Mouse (Mus musculus): ENCODE measurements at regions not wholly inside any gene's neighbourhood (a gene's known extent, or its start where the extent isn't known, plus 50 kb on each side); places are given as distances from the start of the nearest gene placed in this dataset.
"Not testable (repeated sequence)": the region's sequence is repeated elsewhere in the genome, so short reads cannot be mapped to it uniquely, and the experiment has no call there.

DNA sequence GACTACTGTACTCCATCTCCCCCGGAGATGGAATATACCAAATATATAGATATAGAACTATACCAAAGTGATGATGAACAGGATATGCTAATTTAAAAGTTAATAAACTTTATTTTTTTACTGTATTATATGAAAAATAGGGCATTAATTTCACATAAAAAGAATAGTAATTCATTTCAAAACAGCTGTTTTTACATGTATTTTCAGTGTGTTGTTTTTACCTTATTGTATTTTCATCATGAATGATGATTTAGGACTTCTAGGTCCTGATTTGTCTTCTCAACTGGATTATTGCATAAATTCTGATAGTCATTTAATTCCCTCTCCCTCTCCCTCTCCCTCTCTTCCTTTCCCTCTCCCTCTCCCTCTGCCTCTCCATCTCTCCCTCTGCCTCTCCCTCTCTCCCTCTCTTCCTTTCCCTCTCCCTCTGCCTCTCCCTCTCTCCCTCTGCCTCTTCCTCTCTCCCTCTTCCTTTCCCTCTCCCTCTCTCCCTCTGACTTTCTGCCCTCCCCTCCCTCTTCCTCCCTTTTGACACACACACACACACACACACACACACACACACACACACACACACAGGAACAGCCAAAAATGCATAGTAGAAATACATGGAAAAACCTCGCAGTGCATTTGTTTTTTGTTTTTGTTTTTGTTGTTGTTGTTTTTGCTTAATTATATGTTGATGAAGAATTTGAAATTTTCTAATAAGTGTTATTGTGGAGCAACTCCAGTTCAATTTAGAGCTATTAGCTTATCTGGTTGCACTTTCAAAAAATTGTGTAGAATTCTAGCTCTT is 298.3 kb upstream of the Nrxn1 start:
- Histone ChIP-seq H3K9me3 (replicated peaks; ENCODE audit: control insufficient read depth, insufficient read depth, low read length, poor library complexity, severe bottlenecking) (no peaks in the 10 kb centered on the region), H3K4me3 (ENCODE audit: low read depth, low read length) (no peak overlapping the region), H3K4me1 (ENCODE audit: control insufficient read depth, insufficient read depth, low read length) (no peaks in the 10 kb centered on the region), H3K27ac (ENCODE audit: insufficient read depth, low read length) (no peak overlapping the region), H3K36me3 (ENCODE audit: control insufficient read depth, insufficient read depth, low read length, poor library complexity, severe bottlenecking) (no peaks in the 10 kb centered on the region), H3K27me3 (ENCODE audit: control insufficient read depth, insufficient read depth, low read length, poor library complexity, severe bottlenecking) (no peaks in the 10 kb centered on the region), H3K9ac (ENCODE audit: low read depth, poor library complexity, severe bottlenecking) (no peak overlapping the region)
- no peak for TF ChIP-seq POLR2A (IDR thresholded peaks at IDR 0.05; ENCODE audit: insufficient read depth, low read length)

DNA sequence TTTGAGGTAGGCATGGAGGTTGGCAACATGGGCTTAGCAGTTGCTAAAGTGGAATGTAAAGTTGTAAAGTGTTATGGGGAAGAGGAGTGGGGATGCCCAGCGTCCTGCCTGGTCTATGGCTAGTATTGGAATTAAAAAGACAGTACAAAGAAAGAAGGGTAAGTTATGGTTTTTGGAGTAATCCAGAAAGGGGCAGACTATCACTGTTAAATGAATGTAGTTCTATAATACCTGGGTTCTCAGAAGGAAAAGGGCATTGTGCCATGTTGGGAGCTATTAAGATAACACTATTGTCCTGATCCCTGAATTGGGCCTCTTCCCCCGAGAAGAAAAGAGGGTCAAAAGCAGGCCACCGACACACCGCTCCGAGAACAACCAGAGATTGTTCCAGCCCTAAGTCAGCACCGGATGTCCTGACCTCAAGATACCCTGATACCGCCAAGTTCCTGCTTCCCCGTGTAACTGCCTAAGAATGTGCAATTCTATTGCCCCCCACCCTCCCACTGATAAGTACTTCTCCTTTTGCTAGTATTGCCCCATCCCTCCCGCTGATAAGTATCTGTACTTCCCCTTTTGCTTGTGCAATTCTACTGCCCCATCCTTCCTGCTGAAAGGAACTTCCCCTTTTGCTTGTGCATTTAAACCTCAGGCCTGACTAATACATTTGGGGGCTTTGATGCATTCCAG is 297.2 kb upstream of the Nrxn1 start:
- H3K36me3 ChIP-seq (ENCODE audit: control insufficient read depth, insufficient read depth, low read length, poor library complexity, severe bottlenecking); H3K27me3 ChIP-seq (ENCODE audit: control insufficient read depth, insufficient read depth, low read length, poor library complexity, severe bottlenecking); H3K27ac ChIP-seq (ENCODE audit: insufficient read depth, low read length); H3K4me3 ChIP-seq (ENCODE audit: low read depth, low read length); H3K9me3 ChIP-seq (replicated peaks; ENCODE audit: control insufficient read depth, insufficient read depth, low read length, poor library complexity, severe bottlenecking); H3K4me1 ChIP-seq (ENCODE audit: control insufficient read depth, insufficient read depth, low read length); H3K9ac ChIP-seq (ENCODE audit: low read depth, poor library complexity, severe bottlenecking): not testable (repeated sequence)

GRCm38 (mm10) chr17:91388521-91388920 is 295.6 kb upstream of the Nrxn1 start:
- H3K27me3 ChIP-seq (ENCODE audit: control insufficient read depth, insufficient read depth, low read length, poor library complexity, severe bottlenecking): no peaks in the 10 kb centered on the region
- no peaks in the 10 kb centered on the region for H3K36me3 ChIP-seq (ENCODE audit: control insufficient read depth, insufficient read depth, low read length, poor library complexity, severe bottlenecking)
- no peak overlapping the region for H3K9ac ChIP-seq (ENCODE audit: low read depth, poor library complexity, severe bottlenecking)
- TF ChIP-seq EP300 (IDR thresholded peaks at IDR 0.05; ENCODE audit: insufficient read depth, low read depth, low read length) (no peak), CTCF (IDR thresholded peaks at IDR 0.05; ENCODE audit: low read depth, low read length) (no peak), POLR2A (IDR thresholded peaks at IDR 0.05; ENCODE audit: insufficient read depth, low read length) (no peak)
- no peaks in the 10 kb centered on the region for H3K9me3 ChIP-seq (replicated peaks; ENCODE audit: control insufficient read depth, insufficient read depth, low read length, poor library complexity, severe bottlenecking)
- no peak overlapping the region for H3K4me3 ChIP-seq (ENCODE audit: low read depth, low read length)
- H3K27ac ChIP-seq (ENCODE audit: insufficient read depth, low read length): no peak overlapping the region
- H3K4me1 ChIP-seq (ENCODE audit: control insufficient read depth, insufficient read depth, low read length): no peaks in the 10 kb centered on the region

DNA sequence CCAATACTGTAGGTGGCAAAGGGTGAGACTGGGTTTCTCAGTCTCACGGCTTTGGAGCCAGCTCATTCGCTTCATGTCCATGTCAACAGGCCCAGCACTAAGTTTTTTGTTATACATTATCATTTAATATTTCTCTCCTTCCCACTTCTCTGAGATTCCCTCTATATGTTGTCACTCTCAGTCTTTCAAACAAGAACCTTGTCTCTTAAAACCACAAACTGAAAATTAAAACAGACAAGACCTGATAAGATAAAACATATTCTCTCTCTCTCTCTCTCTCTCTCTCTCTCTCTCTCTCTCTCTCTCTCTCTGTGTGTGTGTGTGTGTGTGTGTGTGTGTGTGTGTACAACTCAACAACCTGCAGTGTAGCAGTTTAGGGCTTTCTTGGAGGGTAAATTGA is 295.2 kb upstream of the Nrxn1 start:
- Histone ChIP-seq H3K4me1 (ENCODE audit: control insufficient read depth, insufficient read depth, low read length) (no peaks in the 10 kb centered on the region), H3K27me3 (ENCODE audit: control insufficient read depth, insufficient read depth, low read length, poor library complexity, severe bottlenecking) (no peaks in the 10 kb centered on the region), H3K9ac (ENCODE audit: low read depth, poor library complexity, severe bottlenecking) (no peak overlapping the region), H3K36me3 (ENCODE audit: control insufficient read depth, insufficient read depth, low read length, poor library complexity, severe bottlenecking) (no peaks in the 10 kb centered on the region), H3K4me3 (ENCODE audit: low read depth, low read length) (no peak overlapping the region), H3K27ac (ENCODE audit: insufficient read depth, low read length) (no peak overlapping the region), H3K9me3 (replicated peaks; ENCODE audit: control insufficient read depth, insufficient read depth, low read length, poor library complexity, severe bottlenecking) (no peaks in the 10 kb centered on the region)
- TF ChIP-seq EP300 (IDR thresholded peaks at IDR 0.05; ENCODE audit: insufficient read depth, low read depth, low read length): no peak
- TF ChIP-seq CTCF (IDR thresholded peaks at IDR 0.05; ENCODE audit: low read depth, low read length): no peak
- no peak for TF ChIP-seq POLR2A (IDR thresholded peaks at IDR 0.05; ENCODE audit: insufficient read depth, low read length)

- TF ChIP-seq POLR2A (IDR thresholded peaks at IDR 0.05; ENCODE audit: insufficient read depth, low read length) (no peak), EP300 (IDR thresholded peaks at IDR 0.05; ENCODE audit: insufficient read depth, low read depth, low read length) (no peak), CTCF (IDR thresholded peaks at IDR 0.05; ENCODE audit: low read depth, low read length) (no peak)
- H3K4me3 ChIP-seq (ENCODE audit: low read depth, low read length): no peak overlapping the region
- H3K27me3 ChIP-seq (ENCODE audit: control insufficient read depth, insufficient read depth, low read length, poor library complexity, severe bottlenecking): no peaks in the 10 kb centered on the region
- no peak overlapping the region for H3K9ac ChIP-seq (ENCODE audit: low read depth, poor library complexity, severe bottlenecking)
- H3K4me1 ChIP-seq (ENCODE audit: control insufficient read depth, insufficient read depth, low read length): no peaks in the 10 kb centered on the region
- H3K36me3 ChIP-seq (ENCODE audit: control insufficient read depth, insufficient read depth, low read length, poor library complexity, severe bottlenecking): no peaks in the 10 kb centered on the region
- no peak overlapping the region for H3K27ac ChIP-seq (ENCODE audit: insufficient read depth, low read length)
- H3K9me3 ChIP-seq (replicated peaks; ENCODE audit: control insufficient read depth, insufficient read depth, low read length, poor library complexity, severe bottlenecking): no peaks in the 10 kb centered on the region
These were observed 293.1 kb upstream of the Nrxn1 start for GRCm38 (mm10) chr17:91385949-91386348.

- Histone ChIP-seq H3K4me1 (ENCODE audit: control insufficient read depth, insufficient read depth, low read length) (no peaks in the 10 kb centered on the region), H3K27ac (ENCODE audit: insufficient read depth, low read length) (no peak overlapping the region), H3K9ac (ENCODE audit: low read depth, poor library complexity, severe bottlenecking) (no peak overlapping the region), H3K9me3 (replicated peaks; ENCODE audit: control insufficient read depth, insufficient read depth, low read length, poor library complexity, severe bottlenecking) (no peaks in the 10 kb centered on the region), H3K36me3 (ENCODE audit: control insufficient read depth, insufficient read depth, low read length, poor library complexity, severe bottlenecking) (no peaks in the 10 kb centered on the region), H3K27me3 (ENCODE audit: control insufficient read depth, insufficient read depth, low read length, poor library complexity, severe bottlenecking) (no peaks in the 10 kb centered on the region), H3K4me3 (ENCODE audit: low read depth, low read length) (no peak overlapping the region)
- TF ChIP-seq EP300 (IDR thresholded peaks at IDR 0.05; ENCODE audit: insufficient read depth, low read depth, low read length) (no peak), CTCF (IDR thresholded peaks at IDR 0.05; ENCODE audit: low read depth, low read length) (no peak), POLR2A (IDR thresholded peaks at IDR 0.05; ENCODE audit: insufficient read depth, low read length) (no peak)
These were observed 275.3 kb upstream of the Nrxn1 start for GRCm38 (mm10) chr17:91368156-91368555.
